Comparison of ENCODE assay signal across 15 mouse cellular contexts in the genomic region with DNA sequence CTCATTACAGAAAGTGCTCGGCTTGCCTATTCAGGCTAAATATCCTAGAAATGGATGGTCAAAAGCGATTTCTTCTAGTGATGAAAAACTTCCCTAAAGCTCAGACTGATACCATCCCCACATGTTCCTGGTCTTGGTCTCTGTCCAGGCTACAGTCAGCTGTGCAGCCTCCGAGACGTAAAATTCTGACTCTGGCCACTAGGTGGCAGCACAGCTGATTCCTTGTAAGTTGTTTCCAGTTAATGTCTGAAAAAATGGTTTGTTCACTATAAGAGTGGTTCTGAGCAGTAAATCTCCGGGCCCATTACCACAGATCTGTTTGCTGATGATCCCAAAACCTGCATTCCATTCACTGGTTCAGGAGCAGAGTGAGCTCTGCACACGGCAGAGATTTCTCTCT. TPM values are rescaled to one million over a fixed set of nuclear protein-coding genes. Genes with fewer than 3 reads are reported as not detected.
"Had no signal": no experiment of that assay in that cellular context is flagged by ENCODE, and none has a peak within 500 bp of the region (broad histone marks: within the 10 kb centered on the region; RNA-seq: fewer than 3 reads in every experiment).

No protein-coding gene starts in this region.

RNA-seq across cellular contexts. Expression of a gene that starts 12.5 kb away (rescaled TPM):
- total RNA-seq: heart, postnatal 10 days; heart, postnatal 14 days; heart, postnatal 25 days; heart, postnatal 36 days; heart, postnatal 4 days; hindbrain, postnatal 0 days; layer of hippocampus, adult 18-20 months; layer of hippocampus, adult 2 months; layer of hippocampus, adult 8-10 months; layer of hippocampus, postnatal 10 days; layer of hippocampus, postnatal 14 days; layer of hippocampus, postnatal 25 days; layer of hippocampus, postnatal 36 days; left cerebral cortex, adult 18-20 months had no signal

RNA-seq across cellular contexts. Expression of a gene that starts 48.3 kb away (rescaled TPM):
- total RNA-seq: heart, postnatal 10 days; heart, postnatal 14 days; heart, postnatal 25 days; heart, postnatal 36 days; heart, postnatal 4 days; hematopoietic stem cell, adult 5-6 weeks; layer of hippocampus, adult 18-20 months; layer of hippocampus, adult 2 months; layer of hippocampus, adult 8-10 months; layer of hippocampus, postnatal 14 days; layer of hippocampus, postnatal 25 days; layer of hippocampus, postnatal 36 days had no signal
